Mouse (Mus musculus): ENCODE results near the gene Btbd16. TPM values are rescaled to one million over a fixed set of nuclear protein-coding genes. Genes with fewer than 3 reads are reported as not detected.

Gene Btbd16
- polyA plus RNA-seq, 1 experiment from 2014 or later: not detected

DNA sequence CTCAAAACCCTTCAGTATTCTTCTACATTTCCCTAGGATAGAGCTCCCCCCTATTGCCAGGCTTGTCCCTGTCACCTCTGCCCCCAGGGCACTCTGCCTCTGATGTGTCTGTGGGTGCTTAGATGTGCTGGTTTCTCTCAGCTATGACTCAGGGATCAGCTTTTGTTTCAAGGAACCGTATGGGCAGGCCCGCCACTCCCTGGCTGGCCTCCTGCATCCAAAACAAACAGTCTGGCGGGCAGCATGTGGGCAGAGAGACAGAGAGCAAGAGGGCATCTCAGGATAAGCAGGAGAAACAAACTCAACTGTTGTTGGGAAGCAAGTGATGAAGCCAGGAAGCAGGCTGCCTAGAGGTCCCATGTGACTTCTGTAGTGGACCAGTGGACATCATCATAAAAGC lies 81.8 kb downstream of the Btbd16 start:
- Histone ChIP-seq H3K4me3 (ENCODE audit: low read depth, low read length) (no peak overlapping the region), H3K4me1 (replicated peaks; ENCODE audit: control insufficient read depth, insufficient read depth, low read length) (peaks cover 3% of the 10 kb centered on the region; the same call in 1 of the 2 replicates), H3K36me3 (ENCODE audit: control insufficient read depth, insufficient read depth, low read length) (no peaks in the 10 kb centered on the region), H3K27me3 (ENCODE audit: control insufficient read depth, insufficient read depth, low read length) (no peaks in the 10 kb centered on the region; the same call in 1 of the 2 replicates), H3K9me3 (ENCODE audit: control insufficient read depth, low read length) (no peaks in the 10 kb centered on the region), H3K9ac (ENCODE audit: low read length) (no peak overlapping the region), H3K4me2 (ENCODE audit: low read depth, low read length, severe bottlenecking) (no peak overlapping the region), H3K27ac (ENCODE audit: low read depth, low read length) (no peak overlapping the region)
- WGBS: 44% methylated on average over 3 of the region's 3 CpGs
- ATAC-seq (replicated peaks; ENCODE audit: low FRiP score): no peak
- DNase-seq (ENCODE audit: low spot score): no peak

DNA sequence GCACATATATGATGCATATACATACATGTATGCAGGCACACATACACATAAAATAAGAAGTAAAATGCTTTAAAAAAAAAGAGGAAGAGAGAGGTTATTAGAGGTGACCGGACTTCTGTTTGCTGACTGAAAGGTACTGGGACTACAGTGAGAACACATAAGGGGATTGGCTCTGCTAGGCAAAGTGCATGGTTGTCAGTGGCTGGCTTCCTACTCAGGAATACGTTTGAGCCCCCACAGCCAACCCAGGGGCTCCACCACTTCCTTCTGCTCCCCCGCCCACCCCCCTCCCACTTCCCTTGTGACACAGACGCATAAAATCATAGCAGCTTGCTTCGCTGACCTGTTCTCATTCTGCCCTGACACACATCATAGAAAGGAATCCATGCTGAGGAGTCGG lies 84.1 kb downstream of the Btbd16 start:
- Histone ChIP-seq H3K4me2 (ENCODE audit: low read depth, low read length, severe bottlenecking) (no peak overlapping the region), H3K4me1 (replicated peaks; ENCODE audit: control insufficient read depth, insufficient read depth, low read length) (peaks cover 7% of the 10 kb centered on the region; the same call in 1 of the 2 replicates), H3K9me3 (ENCODE audit: control insufficient read depth, low read length) (no peaks in the 10 kb centered on the region), H3K36me3 (ENCODE audit: control insufficient read depth, insufficient read depth, low read length) (no peaks in the 10 kb centered on the region), H3K27ac (ENCODE audit: low read depth, low read length) (no peak overlapping the region), H3K9ac (ENCODE audit: low read length) (no peak overlapping the region), H3K4me3 (ENCODE audit: low read depth, low read length) (no peak overlapping the region), H3K27me3 (ENCODE audit: control insufficient read depth, insufficient read depth, low read length) (no peaks in the 10 kb centered on the region; the same call in 1 of the 2 replicates)
- WGBS: 81% methylated on average over 6 of the region's 6 CpGs
- ATAC-seq (replicated peaks; ENCODE audit: low FRiP score): no peak
- no peak for DNase-seq (ENCODE audit: low spot score)

DNA sequence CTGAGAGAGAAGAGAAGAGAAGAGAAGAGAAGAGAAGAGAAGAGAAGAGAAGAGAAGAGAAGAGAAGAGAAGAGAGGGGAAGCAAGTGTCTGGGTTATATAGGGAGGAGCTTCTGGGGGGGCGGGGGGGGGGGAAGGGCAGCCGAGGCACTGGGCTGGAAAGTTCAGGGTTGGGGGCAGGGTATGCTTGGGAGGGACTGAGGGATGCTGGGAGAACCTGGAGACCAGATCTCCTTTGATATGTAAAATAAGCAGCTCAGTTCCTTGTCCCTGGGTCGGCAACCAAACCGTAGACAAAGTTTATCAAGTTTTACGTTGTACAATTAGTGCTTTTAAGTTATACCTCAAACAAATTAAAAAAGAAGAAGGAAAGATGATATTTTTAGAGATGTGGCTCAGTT lies 86.1 kb downstream of the Btbd16 start:
- H3K4me1 ChIP-seq (replicated peaks; ENCODE audit: control insufficient read depth, insufficient read depth, low read length): peaks cover 7% of the 10 kb centered on the region; the same call in 1 of the 2 replicates
- no peak overlapping the region for H3K27ac ChIP-seq (ENCODE audit: low read depth, low read length)
- H3K4me2 ChIP-seq (ENCODE audit: low read depth, low read length, severe bottlenecking): no peak overlapping the region
- H3K9me3 ChIP-seq (ENCODE audit: control insufficient read depth, low read length): no peaks in the 10 kb centered on the region
- no peak for DNase-seq (ENCODE audit: low spot score)
- 15% methylated on average over 5 of the region's 5 CpGs for WGBS
- peaks cover 4% of the 10 kb centered on the region for H3K27me3 ChIP-seq (ENCODE audit: control insufficient read depth, insufficient read depth, low read length)
- H3K9ac ChIP-seq (ENCODE audit: low read length): no peak overlapping the region
- H3K36me3 ChIP-seq (ENCODE audit: control insufficient read depth, insufficient read depth, low read length): no peaks in the 10 kb centered on the region
- no peak for ATAC-seq (replicated peaks; ENCODE audit: low FRiP score)
- H3K4me3 ChIP-seq (ENCODE audit: low read depth, low read length): no peak overlapping the region

DNA sequence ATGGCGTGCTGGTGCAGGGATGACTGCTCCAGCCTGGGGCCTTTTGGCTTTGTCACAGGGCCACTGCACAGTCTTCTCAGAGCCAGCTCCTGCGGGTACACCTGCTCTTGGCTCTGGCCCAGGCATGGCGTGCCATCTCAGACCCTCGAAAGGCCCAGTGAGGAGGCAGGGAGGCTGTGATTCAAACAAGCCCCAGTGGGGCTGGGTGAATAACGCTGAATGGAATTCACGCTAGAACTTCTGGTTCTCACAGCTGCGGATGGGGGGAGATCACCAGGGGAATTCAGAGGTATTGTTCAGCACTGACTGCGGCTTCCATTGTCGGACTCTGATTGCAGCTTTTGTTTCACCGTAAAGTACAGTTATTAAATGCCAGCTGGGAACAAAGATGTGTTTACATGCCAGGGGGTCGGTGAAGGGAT lies 86.9 kb downstream of the Btbd16 start:
- no peaks in the 10 kb centered on the region for H3K36me3 ChIP-seq (ENCODE audit: control insufficient read depth, insufficient read depth, low read length)
- H3K9ac ChIP-seq (ENCODE audit: low read length): no peak overlapping the region; the same call in 1 of the 2 replicates
- H3K9me3 ChIP-seq (ENCODE audit: control insufficient read depth, low read length): no peaks in the 10 kb centered on the region
- WGBS: 21% methylated on average over 11 of the region's 11 CpGs
- no peak overlapping the region; the same call in 1 of the 2 replicates for H3K27ac ChIP-seq (ENCODE audit: low read depth, low read length)
- peaks cover 7% of the 10 kb centered on the region; the same call in 1 of the 2 replicates for H3K4me1 ChIP-seq (replicated peaks; ENCODE audit: control insufficient read depth, insufficient read depth, low read length)
- DNase-seq (ENCODE audit: low spot score) (no peak), ATAC-seq (replicated peaks; ENCODE audit: low FRiP score) (no peak)
- no peak overlapping the region for H3K4me3 ChIP-seq (ENCODE audit: low read depth, low read length)
- H3K4me2 ChIP-seq (ENCODE audit: low read depth, low read length, severe bottlenecking): no peak overlapping the region
- H3K27me3 ChIP-seq (ENCODE audit: control insufficient read depth, insufficient read depth, low read length): peaks cover 4% of the 10 kb centered on the region

DNA sequence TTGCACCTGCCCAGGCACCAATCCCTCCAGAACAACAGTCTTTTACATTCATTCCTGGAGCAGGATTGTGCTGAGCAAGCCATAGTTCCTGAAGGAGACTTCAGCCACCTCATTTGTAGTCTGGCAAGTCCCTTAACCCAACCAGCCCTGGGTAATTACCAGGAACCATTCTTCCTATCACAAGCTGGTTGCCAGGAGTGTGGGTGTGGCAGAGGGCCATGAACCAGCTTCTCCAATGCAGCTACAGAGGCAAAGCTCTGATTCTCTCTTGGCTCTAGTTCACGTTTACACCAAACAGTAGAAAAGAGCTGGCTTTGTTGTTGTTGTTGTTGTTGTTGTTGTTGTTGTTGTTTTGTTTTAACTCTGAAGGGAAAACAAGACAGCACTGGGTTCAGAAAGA lies 88.6 kb downstream of the Btbd16 start:
- Histone ChIP-seq H3K27ac (ENCODE audit: low read depth, low read length) (no peak overlapping the region), H3K27me3 (ENCODE audit: control insufficient read depth, insufficient read depth, low read length) (peaks cover 4% of the 10 kb centered on the region)
- ATAC-seq (replicated peaks; ENCODE audit: low FRiP score): no peak

DNA sequence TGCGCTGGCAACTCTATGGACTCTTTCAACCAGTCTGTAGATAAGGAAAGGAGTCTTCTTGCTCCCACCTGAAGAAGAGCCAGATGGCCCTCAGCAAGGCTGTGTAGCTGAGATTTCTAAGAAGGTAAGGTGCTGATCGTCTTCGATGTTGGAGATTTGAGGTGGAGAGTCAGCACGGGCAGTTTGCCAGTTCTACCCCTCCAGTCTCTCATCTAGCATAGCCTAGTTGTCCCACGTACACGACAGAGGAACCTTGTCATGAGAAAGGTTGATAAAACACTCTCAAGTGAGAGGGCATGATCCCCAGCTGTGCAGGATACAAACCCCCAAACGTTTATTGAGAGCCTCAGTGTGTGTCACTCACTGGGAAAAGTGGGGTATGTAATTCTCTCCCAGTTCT lies 90.8 kb downstream of the Btbd16 start:
- Histone ChIP-seq H3K9me3 (ENCODE audit: control insufficient read depth, low read length) (no peaks in the 10 kb centered on the region), H3K36me3 (ENCODE audit: control insufficient read depth, insufficient read depth, low read length) (no peaks in the 10 kb centered on the region), H3K27ac (ENCODE audit: low read depth, low read length) (no peak overlapping the region), H3K27me3 (ENCODE audit: control insufficient read depth, insufficient read depth, low read length) (peaks cover 4% of the 10 kb centered on the region), H3K4me3 (ENCODE audit: low read depth, low read length) (no peak overlapping the region), H3K9ac (ENCODE audit: low read length) (no peak overlapping the region), H3K4me1 (replicated peaks; ENCODE audit: control insufficient read depth, insufficient read depth, low read length) (peaks cover 7% of the 10 kb centered on the region; the same call in 1 of the 2 replicates), H3K4me2 (ENCODE audit: low read depth, low read length, severe bottlenecking) (no peak overlapping the region)
- WGBS: 85% methylated on average over 7 of the region's 7 CpGs
- DNase-seq (ENCODE audit: low spot score): no peak
- no peak for ATAC-seq (replicated peaks; ENCODE audit: low FRiP score)

More for the DNA sequence above, 88.6 kb downstream of the Btbd16 start:
- H3K4me3 ChIP-seq (ENCODE audit: low read depth, low read length): no peak overlapping the region
- no peaks in the 10 kb centered on the region for H3K9me3 ChIP-seq (ENCODE audit: control insufficient read depth, low read length)
- no peaks in the 10 kb centered on the region for H3K36me3 ChIP-seq (ENCODE audit: control insufficient read depth, insufficient read depth, low read length)
- WGBS: 50% methylated on average over 1 of the region's 1 CpGs
- H3K4me1 ChIP-seq (replicated peaks; ENCODE audit: control insufficient read depth, insufficient read depth, low read length): peaks cover 7% of the 10 kb centered on the region; the same call in 1 of the 2 replicates
- no peak overlapping the region for H3K4me2 ChIP-seq (ENCODE audit: low read depth, low read length, severe bottlenecking)
- no peak for DNase-seq (ENCODE audit: low spot score)
- no peak overlapping the region for H3K9ac ChIP-seq (ENCODE audit: low read length)

DNA sequence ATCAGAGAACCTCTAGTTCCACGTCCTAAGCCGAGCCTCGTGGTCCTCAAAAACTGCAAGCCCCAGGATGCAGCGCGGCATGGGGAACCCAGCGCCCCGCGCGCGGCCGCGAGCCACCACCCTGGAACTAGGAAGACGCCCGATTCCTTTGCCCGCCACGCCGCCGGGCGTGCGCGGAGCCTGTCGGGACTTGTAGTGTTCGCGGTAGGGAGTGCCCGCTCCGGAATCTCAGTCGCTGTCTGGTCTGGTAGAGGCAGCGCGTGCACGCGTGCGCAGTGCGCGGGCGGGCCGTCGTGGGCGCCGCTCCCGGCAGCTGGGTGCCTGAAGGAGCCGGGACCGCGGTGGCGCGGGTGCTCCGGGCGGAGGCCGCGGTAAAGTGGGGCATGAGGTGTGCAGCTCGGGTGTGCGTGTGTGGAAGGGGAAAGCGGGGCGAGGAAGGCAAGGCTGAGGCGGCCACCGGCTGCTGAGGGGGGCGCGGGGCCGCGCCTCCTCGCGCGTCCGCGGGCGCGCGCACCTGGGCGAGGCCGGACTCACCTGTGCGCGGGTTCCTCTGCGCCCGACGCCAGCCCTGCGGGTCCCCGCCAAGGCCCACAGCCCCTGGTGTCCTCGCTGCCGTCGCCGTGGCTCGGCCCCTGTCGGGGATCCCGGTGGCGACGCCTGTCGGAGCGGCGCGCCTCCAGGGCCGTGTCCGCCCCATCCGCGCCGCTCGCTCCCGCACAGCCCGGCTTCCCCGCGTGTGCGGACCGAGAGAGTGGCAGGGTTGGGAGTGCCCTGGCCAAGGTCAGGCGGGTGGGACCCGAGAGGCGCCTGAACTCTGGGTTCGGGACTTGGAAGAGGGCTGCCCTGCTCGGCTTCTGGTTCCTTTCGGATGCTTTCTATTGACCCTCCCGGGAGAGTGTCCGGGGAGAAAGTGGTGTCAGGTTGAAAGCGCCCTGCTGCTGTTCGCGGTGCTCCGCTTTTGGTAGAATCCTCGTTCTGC lies 92.0 kb downstream of the Btbd16 start, which contains the start of gene Plekha1:
TSS of gene Plekha1 (plus strand) at position 144 of the 979 bp plus-strand sequence.
- peak within 1 kb of the TSS; percentile 77 for H3K9ac ChIP-seq (ENCODE audit: low read length)
- DNase-seq (ENCODE audit: low spot score): peak; percentile 99
- WGBS: under 1% methylated on average over 83 of the region's 114 CpGs
- peak; percentile 98 for ATAC-seq (replicated peaks; ENCODE audit: low FRiP score)
- H3K9me3 ChIP-seq (ENCODE audit: control insufficient read depth, low read length): no peaks in the 10 kb centered on the region
- H3K4me1 ChIP-seq (replicated peaks; ENCODE audit: control insufficient read depth, insufficient read depth, low read length): 0 out of 2 replicates have a peak, but pooled peaks cover 2% of the 10 kb centered on the region
- no peaks in the 10 kb centered on the region for H3K36me3 ChIP-seq (ENCODE audit: control insufficient read depth, insufficient read depth, low read length)
- peak within 1 kb of the TSS; percentile 84 for H3K4me2 ChIP-seq (ENCODE audit: low read depth, low read length, severe bottlenecking)
- H3K4me3 ChIP-seq (ENCODE audit: low read depth, low read length): peak within 1 kb of the TSS; percentile 83
- 0 out of 2 replicates have a peak within 1 kb of the TSS, but pooled peaks have one; percentile 31 for H3K27ac ChIP-seq (ENCODE audit: low read depth, low read length)
- H3K27me3 ChIP-seq (ENCODE audit: control insufficient read depth, insufficient read depth, low read length): peaks cover 4% of the 10 kb centered on the region

DNA sequence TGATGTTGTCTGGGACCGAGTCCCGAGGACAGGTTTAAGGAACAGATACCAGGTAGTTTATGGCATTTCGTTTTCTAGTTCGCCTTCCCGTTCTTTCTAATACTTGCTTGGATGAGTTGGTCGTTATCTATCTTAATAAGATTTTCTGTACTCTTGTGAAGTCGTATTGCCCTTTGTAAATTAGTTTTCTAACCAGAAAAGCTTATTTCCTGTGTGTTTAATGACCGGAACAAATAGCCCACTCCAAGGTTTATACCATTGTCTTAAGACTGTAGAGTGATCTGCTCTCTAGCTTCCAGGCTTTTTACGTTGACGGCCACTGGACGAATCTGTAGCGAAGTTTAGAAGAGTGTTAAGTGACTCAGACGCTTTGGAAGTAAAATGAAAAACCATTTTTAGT lies 92.8 kb downstream of the Btbd16 start:
- no peaks in the 10 kb centered on the region for H3K9me3 ChIP-seq (ENCODE audit: control insufficient read depth, low read length)
- H3K27ac ChIP-seq (ENCODE audit: low read depth, low read length): no peak overlapping the region
- H3K4me2 ChIP-seq (ENCODE audit: low read depth, low read length, severe bottlenecking): peak overlapping the region; percentile 84
- under 1% methylated on average over 13 of the region's 13 CpGs for WGBS
- peak overlapping the region; percentile 77 for H3K9ac ChIP-seq (ENCODE audit: low read length)
- DNase-seq (ENCODE audit: low spot score) (no peak), ATAC-seq (replicated peaks; ENCODE audit: low FRiP score) (no peak)
- H3K4me3 ChIP-seq (ENCODE audit: low read depth, low read length): peak overlapping the region; percentile 83
- H3K27me3 ChIP-seq (ENCODE audit: control insufficient read depth, insufficient read depth, low read length): peaks cover 4% of the 10 kb centered on the region
- no peaks in the 10 kb centered on the region for H3K36me3 ChIP-seq (ENCODE audit: control insufficient read depth, insufficient read depth, low read length)
- H3K4me1 ChIP-seq (replicated peaks; ENCODE audit: control insufficient read depth, insufficient read depth, low read length): no peaks in the 10 kb centered on the region

Measured in forebrain, embryonic 11.5 days (tissue).